Mouse (Mus musculus): Measurements from ENCODE around the gene Arhgef28. TPM values are rescaled to one million over a fixed set of nuclear protein-coding genes. Genes with fewer than 3 reads are reported as not detected.

Gene Arhgef28
- polyA plus RNA-seq, 1 experiment from 2014 or later: 32.7 TPM

DNA sequence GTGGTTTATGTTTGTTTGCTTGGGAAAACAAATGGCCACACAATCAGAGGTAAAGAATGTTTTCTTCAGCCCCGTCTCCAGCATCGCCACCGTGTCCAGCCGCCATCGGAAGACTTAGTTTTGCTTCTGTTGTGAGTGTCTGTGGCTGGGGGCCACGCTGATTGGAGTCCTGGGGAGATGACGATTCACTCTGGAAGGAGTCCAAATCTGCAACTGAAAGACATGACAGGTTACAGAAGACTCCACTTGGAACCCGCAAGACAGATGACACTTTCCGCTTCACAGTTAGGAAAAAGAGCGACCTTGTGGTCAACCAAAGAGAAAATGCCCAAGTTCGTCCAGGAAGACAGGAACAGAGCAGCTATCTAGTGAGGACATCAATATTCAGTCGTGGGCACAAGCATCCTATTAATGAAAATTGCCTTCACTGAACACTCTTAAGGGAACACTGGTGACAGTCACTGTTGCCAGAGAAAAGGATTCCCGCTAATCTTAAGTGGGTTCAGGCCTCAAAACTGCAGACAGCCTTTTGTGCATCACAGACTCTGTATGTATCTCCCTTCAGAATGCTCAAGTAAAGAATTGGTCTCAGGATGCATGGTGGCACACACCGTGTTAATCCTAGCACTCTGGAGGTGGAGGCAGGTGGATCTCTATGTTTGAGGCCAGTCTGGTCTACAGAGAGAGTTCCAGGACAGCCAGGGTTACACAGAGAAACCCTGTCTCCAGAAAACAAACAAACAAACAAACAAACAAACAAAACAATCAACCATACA, 306.4 kb downstream of the Arhgef28 start:
- Histone ChIP-seq H3K4me1 (ENCODE audit: control insufficient read depth, insufficient read depth, low read length) (peaks cover 16% of the 10 kb centered on the region), H3K36me3 (ENCODE audit: control insufficient read depth, insufficient read depth, low read length) (no peaks in the 10 kb centered on the region), H3K27me3 (ENCODE audit: control insufficient read depth, insufficient read depth, low read length) (no peaks in the 10 kb centered on the region), H3K4me2 (ENCODE audit: low read depth, low read length) (no peak overlapping the region), H3K27ac (ENCODE audit: low read depth, low read length) (peak overlapping the region; percentile 75), H3K9ac (replicated peaks; ENCODE audit: low read depth, low read length) (no peak overlapping the region), H3K4me3 (ENCODE audit: low read depth, low read length) (no peak overlapping the region), H3K9me3 (ENCODE audit: control insufficient read depth, low read length) (no peaks in the 10 kb centered on the region)
- ATAC-seq (ENCODE audit: low read depth): peak; percentile 54; the same call in 1 of the 2 replicates
- WGBS: 47% methylated on average over 14 of the region's 14 CpGs

DNA sequence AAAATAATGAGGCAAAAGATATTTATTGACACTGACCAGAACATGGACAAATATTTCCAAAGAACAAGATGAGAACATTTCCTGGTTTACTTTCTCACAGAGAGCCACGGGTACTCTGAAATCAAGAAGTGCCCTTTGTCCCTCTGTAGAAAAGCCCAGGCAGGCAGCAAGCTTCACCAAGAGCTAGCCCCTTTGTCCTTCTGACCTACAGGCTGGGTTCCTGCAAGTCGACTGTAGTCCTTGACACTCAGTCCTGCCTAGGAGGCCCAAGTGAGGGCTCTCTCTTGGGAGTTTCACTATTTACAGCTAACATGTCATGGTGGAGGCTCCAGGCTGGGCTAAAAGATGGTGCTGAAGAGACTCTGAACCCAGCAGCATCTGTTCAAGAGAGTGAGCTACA, 307.6 kb downstream of the Arhgef28 start:
- WGBS: 59% methylated on average over 2 of the region's 2 CpGs
- H3K27me3 ChIP-seq (ENCODE audit: control insufficient read depth, insufficient read depth, low read length): no peaks in the 10 kb centered on the region

DNA sequence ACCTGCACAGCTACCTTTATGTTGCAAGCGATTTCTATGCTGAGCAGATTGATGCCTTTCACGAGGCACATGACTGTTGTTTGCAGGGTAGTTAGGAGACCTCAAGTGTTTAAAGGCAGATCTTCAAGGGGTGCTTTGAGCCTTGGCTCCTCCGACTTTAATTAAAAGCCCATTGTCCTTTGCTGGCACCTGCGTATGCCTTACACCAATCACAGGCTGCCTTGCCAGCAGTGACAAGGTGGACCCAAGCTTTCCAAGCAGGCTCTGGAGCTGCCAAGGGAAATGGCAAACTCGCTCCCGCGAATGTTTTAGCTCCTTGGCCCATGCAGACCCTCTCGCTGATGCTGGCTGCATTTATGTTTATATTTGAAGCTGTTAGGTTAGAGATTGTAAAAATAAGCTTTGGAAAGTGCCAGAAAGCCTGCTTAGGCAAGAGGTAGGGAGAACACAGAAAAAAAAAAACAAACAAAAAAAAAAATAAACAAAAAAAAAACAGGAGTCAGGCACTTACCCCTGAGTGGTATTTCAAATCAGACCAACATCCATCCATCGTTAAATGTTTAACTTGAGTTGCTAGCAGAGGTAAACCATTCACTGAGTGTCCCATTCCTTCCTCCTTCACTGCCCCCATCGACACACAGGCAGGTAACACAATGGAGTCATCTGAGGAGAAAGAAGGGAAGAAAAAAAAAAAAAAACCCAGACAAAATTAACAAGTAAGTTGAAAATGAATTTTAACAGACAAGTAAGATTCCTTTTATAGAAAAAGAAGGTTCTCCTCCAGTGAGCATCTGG, 313.0 kb downstream of the Arhgef28 start:
- Histone ChIP-seq H3K36me3 (ENCODE audit: control insufficient read depth, insufficient read depth, low read length) (no peaks in the 10 kb centered on the region), H3K4me3 (ENCODE audit: low read depth, low read length) (no peak overlapping the region), H3K9ac (replicated peaks; ENCODE audit: low read depth, low read length) (0 out of 2 replicates have a peak overlapping the region, but pooled peaks have one; percentile 8), H3K9me3 (ENCODE audit: control insufficient read depth, low read length) (no peaks in the 10 kb centered on the region), H3K4me1 (ENCODE audit: control insufficient read depth, insufficient read depth, low read length) (peaks cover 23% of the 10 kb centered on the region), H3K27me3 (ENCODE audit: control insufficient read depth, insufficient read depth, low read length) (no peaks in the 10 kb centered on the region), H3K4me2 (ENCODE audit: low read depth, low read length) (no peak overlapping the region), H3K27ac (ENCODE audit: low read depth, low read length) (peak overlapping the region; percentile 87)
- ATAC-seq (ENCODE audit: low read depth): peak; percentile 69
- 29% methylated on average over 10 of the region's 10 CpGs for WGBS

More for the DNA sequence above, 307.6 kb downstream of the Arhgef28 start:
- no peak for ATAC-seq (ENCODE audit: low read depth)
- no peak overlapping the region for H3K9ac ChIP-seq (replicated peaks; ENCODE audit: low read depth, low read length)
- peaks cover 18% of the 10 kb centered on the region for H3K4me1 ChIP-seq (ENCODE audit: control insufficient read depth, insufficient read depth, low read length)
- H3K4me3 ChIP-seq (ENCODE audit: low read depth, low read length): no peak overlapping the region
- no peaks in the 10 kb centered on the region for H3K9me3 ChIP-seq (ENCODE audit: control insufficient read depth, low read length)
- H3K27ac ChIP-seq (ENCODE audit: low read depth, low read length): no peak overlapping the region
- H3K4me2 ChIP-seq (ENCODE audit: low read depth, low read length): no peak overlapping the region
- no peaks in the 10 kb centered on the region for H3K36me3 ChIP-seq (ENCODE audit: control insufficient read depth, insufficient read depth, low read length)

DNA sequence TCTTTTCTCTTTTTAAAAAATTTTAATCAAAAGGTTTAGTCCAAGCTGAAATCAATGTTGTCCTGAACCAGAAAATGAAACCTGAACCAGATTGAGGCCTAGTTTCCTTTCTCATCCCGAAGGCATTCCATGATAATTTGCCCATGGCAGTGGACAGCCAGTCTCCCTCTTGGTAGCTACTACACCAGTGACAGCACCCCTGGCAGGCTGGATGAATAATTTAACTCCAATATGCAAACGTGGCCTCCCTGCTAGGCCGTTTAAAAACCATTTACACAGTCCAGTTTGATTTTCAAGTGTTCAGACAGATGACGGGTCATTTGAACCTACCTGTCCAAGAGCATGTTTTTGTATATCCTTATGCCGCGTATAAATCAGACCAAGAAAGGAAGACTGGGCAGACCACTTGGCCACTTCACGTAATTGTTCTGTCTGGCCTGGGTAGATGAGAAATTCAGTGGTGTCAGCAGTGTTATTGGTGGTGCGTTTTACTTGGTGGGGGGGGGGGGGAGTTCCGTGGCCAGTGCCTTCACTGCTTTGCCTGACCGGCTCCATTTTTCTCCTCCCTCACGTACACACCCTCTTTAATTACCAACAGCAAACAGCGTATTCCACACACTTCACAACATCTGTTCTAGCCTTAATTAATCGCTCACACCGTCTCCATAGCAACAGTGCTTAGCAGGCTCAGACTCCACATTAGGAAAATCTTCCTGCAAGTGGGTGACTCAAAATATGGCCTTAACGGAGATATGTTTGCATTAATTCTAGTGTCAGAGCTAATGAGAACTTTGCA, 314.0 kb downstream of the Arhgef28 start:
- WGBS: 29% methylated on average over 15 of the region's 15 CpGs

DNA sequence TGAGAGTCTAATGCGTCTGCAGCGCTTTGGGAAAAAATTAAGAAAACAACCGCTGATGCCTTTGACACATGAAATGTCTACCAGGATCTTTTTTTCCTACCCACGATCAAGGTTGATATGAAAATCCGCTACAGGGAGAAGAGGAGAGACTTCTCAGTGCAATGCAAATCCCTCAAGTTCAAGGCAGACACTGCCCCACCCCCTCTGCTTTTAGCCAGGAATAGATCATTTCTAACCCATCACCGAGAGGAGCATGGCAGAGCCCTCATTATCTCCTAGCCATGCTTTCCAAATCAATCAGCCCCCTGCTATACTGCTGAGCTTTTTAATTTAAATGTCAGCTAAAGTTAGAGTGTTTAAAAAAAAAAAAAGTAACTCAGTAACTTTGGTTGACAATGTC, 318.2 kb downstream of the Arhgef28 start:
- 62% methylated on average over 6 of the region's 6 CpGs for WGBS

More for the DNA sequence above, 314.0 kb downstream of the Arhgef28 start:
- Histone ChIP-seq H3K9ac (replicated peaks; ENCODE audit: low read depth, low read length) (no peak overlapping the region), H3K27me3 (ENCODE audit: control insufficient read depth, insufficient read depth, low read length) (no peaks in the 10 kb centered on the region), H3K27ac (ENCODE audit: low read depth, low read length) (peak overlapping the region; percentile 87), H3K4me2 (ENCODE audit: low read depth, low read length) (peak overlapping the region; percentile 8; the same call in 1 of the 2 replicates), H3K4me1 (ENCODE audit: control insufficient read depth, insufficient read depth, low read length) (peaks cover 23% of the 10 kb centered on the region), H3K36me3 (ENCODE audit: control insufficient read depth, insufficient read depth, low read length) (no peaks in the 10 kb centered on the region), H3K9me3 (ENCODE audit: control insufficient read depth, low read length) (no peaks in the 10 kb centered on the region), H3K4me3 (ENCODE audit: low read depth, low read length) (no peak overlapping the region)
- ATAC-seq (ENCODE audit: low read depth): peak; percentile 89

DNA sequence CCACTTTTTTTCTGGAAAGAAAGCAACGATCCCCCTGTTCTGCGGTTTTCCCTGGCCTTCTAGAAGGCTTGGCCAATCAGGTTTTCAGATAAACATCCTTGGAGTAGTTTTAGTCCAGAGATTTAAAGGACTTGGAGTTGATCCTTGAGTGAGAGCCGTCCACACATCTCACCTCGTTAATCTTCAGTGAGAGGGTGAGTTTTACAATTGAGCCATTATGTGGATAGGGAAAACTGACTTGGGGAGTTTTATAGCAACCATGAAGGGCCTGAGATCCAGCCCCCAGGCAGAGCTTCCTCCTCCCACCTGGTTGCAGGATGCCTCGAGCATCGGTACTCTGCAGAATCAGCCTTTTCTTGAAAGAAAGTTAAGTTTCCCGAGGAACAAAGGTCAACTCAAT, 318.7 kb downstream of the Arhgef28 start:
- Histone ChIP-seq H3K36me3 (ENCODE audit: control insufficient read depth, insufficient read depth, low read length) (no peaks in the 10 kb centered on the region), H3K4me1 (ENCODE audit: control insufficient read depth, insufficient read depth, low read length) (peaks cover 14% of the 10 kb centered on the region), H3K9ac (replicated peaks; ENCODE audit: low read depth, low read length) (no peak overlapping the region), H3K9me3 (ENCODE audit: control insufficient read depth, low read length) (no peaks in the 10 kb centered on the region), H3K4me3 (ENCODE audit: low read depth, low read length) (no peak overlapping the region), H3K27ac (ENCODE audit: low read depth, low read length) (no peak overlapping the region), H3K27me3 (ENCODE audit: control insufficient read depth, insufficient read depth, low read length) (no peaks in the 10 kb centered on the region), H3K4me2 (ENCODE audit: low read depth, low read length) (no peak overlapping the region)
- 40% methylated on average over 7 of the region's 7 CpGs for whole genome bisulfite sequencing
- ATAC-seq (ENCODE audit: low read depth): no peak

More for the DNA sequence above, 318.2 kb downstream of the Arhgef28 start:
- Histone ChIP-seq H3K9ac (replicated peaks; ENCODE audit: low read depth, low read length) (no peak overlapping the region), H3K4me1 (ENCODE audit: control insufficient read depth, insufficient read depth, low read length) (peaks cover 19% of the 10 kb centered on the region), H3K4me2 (ENCODE audit: low read depth, low read length) (no peak overlapping the region), H3K36me3 (ENCODE audit: control insufficient read depth, insufficient read depth, low read length) (no peaks in the 10 kb centered on the region), H3K27ac (ENCODE audit: low read depth, low read length) (no peak overlapping the region), H3K27me3 (ENCODE audit: control insufficient read depth, insufficient read depth, low read length) (no peaks in the 10 kb centered on the region), H3K4me3 (ENCODE audit: low read depth, low read length) (no peak overlapping the region), H3K9me3 (ENCODE audit: control insufficient read depth, low read length) (no peaks in the 10 kb centered on the region)
- no peak for ATAC-seq (ENCODE audit: low read depth)

DNA sequence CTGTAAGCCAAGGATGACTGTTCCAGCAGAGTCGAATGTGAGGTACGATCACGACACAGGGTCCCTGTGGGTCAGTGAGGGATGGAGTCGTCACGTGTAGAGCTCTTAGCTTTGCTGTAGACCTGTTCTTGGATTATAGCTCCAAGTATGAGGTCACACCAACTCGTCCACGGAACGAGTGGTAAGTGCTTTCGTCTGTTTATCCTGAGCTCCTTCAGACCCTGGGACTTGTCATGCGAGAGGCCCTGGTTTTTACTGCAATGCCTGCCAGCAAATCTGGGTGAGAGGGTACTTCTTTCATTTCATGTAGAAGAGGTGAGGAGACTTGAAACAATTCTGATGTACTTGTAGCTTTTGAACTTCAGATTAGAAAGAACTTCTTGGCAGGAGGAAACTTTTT, 322.6 kb downstream of the Arhgef28 start:
- Histone ChIP-seq H3K9ac (replicated peaks; ENCODE audit: low read depth, low read length) (no peak overlapping the region), H3K4me2 (ENCODE audit: low read depth, low read length) (no peak overlapping the region), H3K4me1 (ENCODE audit: control insufficient read depth, insufficient read depth, low read length) (peaks cover 3% of the 10 kb centered on the region; the same call in 1 of the 2 replicates), H3K9me3 (ENCODE audit: control insufficient read depth, low read length) (no peaks in the 10 kb centered on the region), H3K27ac (ENCODE audit: low read depth, low read length) (no peak overlapping the region), H3K27me3 (ENCODE audit: control insufficient read depth, insufficient read depth, low read length) (no peaks in the 10 kb centered on the region), H3K4me3 (ENCODE audit: low read depth, low read length) (no peak overlapping the region), H3K36me3 (ENCODE audit: control insufficient read depth, insufficient read depth, low read length) (no peaks in the 10 kb centered on the region)
- 93% methylated on average over 10 of the region's 10 CpGs for WGBS
- ATAC-seq (ENCODE audit: low read depth): no peak

DNA sequence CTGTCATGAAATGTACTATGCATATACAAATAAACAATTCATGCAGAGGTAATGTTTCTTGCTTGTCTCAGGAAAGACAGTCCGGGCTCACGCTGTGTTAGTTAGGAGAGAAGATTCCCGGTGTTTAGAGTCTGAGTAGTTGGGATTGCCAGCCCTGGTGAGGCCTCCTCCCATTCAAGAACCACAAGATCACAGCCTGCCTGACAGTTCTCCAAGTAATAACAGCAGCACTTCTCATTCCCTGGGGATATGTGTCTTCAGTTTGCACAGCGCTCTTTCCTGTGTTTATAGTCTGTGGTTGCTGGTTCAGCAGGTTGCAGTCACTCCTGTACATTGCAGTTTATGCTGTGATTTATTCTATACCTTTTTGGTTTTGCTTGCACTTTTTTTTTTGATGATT, 329.8 kb downstream of the Arhgef28 start:
- WGBS: 53% methylated on average over 4 of the region's 4 CpGs

More for the DNA sequence above, 329.8 kb downstream of the Arhgef28 start:
- ATAC-seq (ENCODE audit: low read depth): no peak
- no peaks in the 10 kb centered on the region for H3K9me3 ChIP-seq (ENCODE audit: control insufficient read depth, low read length)
- H3K27ac ChIP-seq (ENCODE audit: low read depth, low read length): no peak overlapping the region
- no peak overlapping the region for H3K4me2 ChIP-seq (ENCODE audit: low read depth, low read length)
- H3K9ac ChIP-seq (replicated peaks; ENCODE audit: low read depth, low read length): no peak overlapping the region
- no peaks in the 10 kb centered on the region for H3K36me3 ChIP-seq (ENCODE audit: control insufficient read depth, insufficient read depth, low read length)
- no peaks in the 10 kb centered on the region for H3K27me3 ChIP-seq (ENCODE audit: control insufficient read depth, insufficient read depth, low read length)
- H3K4me3 ChIP-seq (ENCODE audit: low read depth, low read length): no peak overlapping the region
- peaks cover 6% of the 10 kb centered on the region; the same call in 1 of the 2 replicates for H3K4me1 ChIP-seq (ENCODE audit: control insufficient read depth, insufficient read depth, low read length)

All from neural tube, embryonic 14.5 days (tissue).